Mouse (Mus musculus) CH12.LX (cell line): Measurements from ENCODE around the gene Atp6v1g2. TPM values are rescaled to one million over a fixed set of nuclear protein-coding genes. Genes with fewer than 3 reads are reported as not detected.
A peak's percentile ranks its signal among the peaks of the same experiment; 100 is the strongest.

ENCODE experiments used
- DNase-seq: peaks from one replicate; pipeline ENCODE4 v3.0.0-alpha.2; 2013; ENCODE audit errors: extremely low read depth
- H3K27ac ChIP-seq: 2 replicates; pipeline ENCODE4 v1.5.1; 2012; ENCODE audit warnings: low read depth, mild to moderate bottlenecking, control low read depth, moderate library complexity; ENCODE audit not compliant: insufficient read depth
- H3K27me3 ChIP-seq: replicated peaks from 2 replicates; pipeline ENCODE3; 2012; ENCODE audit warnings: inconsistent platforms
- H3K36me3 ChIP-seq, 2 experiments: replicated peaks in 1 of 2; 2 replicates each; pipeline versions ENCODE3 to v1.6.1; 2012; ENCODE audit warnings: inconsistent platforms in 1 of 2, low read length in 1 of 2, mild to moderate bottlenecking in 1 of 2, mixed read lengths in 1 of 2, moderate library complexity in 1 of 2; ENCODE audit not compliant: control insufficient read depth in 1 of 2, insufficient read depth in 1 of 2
- H3K4me1 ChIP-seq, 2 experiments: 2 replicates each; pipeline ENCODE4 v1.6.1; 2012; ENCODE audit warnings: inconsistent platforms in 1 of 2, moderate library complexity in 1 of 2; ENCODE audit not compliant: insufficient read depth in 2 of 2, control insufficient read depth in 1 of 2
- H3K4me2 ChIP-seq: 2 replicates; pipeline ENCODE4 v1.6.1; 2012; ENCODE audit warnings: low read depth, mild to moderate bottlenecking, control low read depth; ENCODE audit not compliant: poor library complexity, insufficient read depth, severe bottlenecking
- H3K4me3 ChIP-seq, 3 experiments: fragments of 150-350 bp in 1 of 3; sonication (generic) in 1 of 3; replicated peaks in 1 of 3; 2 replicates each; pipeline versions ENCODE3 to v1.5.1; 2011 to 2012; ENCODE audit warnings: low read depth in 2 of 3, low read length in 2 of 3, mild to moderate bottlenecking in 2 of 3, moderate library complexity in 2 of 3, control low read depth in 1 of 3, improper control_type of control experiment in 1 of 3, inconsistent platforms in 1 of 3, mixed read lengths in 1 of 3; ENCODE audit not compliant: poor library complexity in 1 of 3
- H3K79me2 ChIP-seq: replicated peaks from 2 replicates; pipeline ENCODE4 v1.6.1; 2012; ENCODE audit warnings: mild to moderate bottlenecking, moderate library complexity; ENCODE audit not compliant: control insufficient read depth, poor library complexity, insufficient read depth, severe bottlenecking; ENCODE audit errors: extremely low read depth
- H3K9ac ChIP-seq: 2 replicates; pipeline ENCODE4 v1.6.1; 2012; ENCODE audit warnings: low read depth, mild to moderate bottlenecking, control low read depth, moderate library complexity; ENCODE audit not compliant: insufficient read depth
- H3K9me3 ChIP-seq: replicated peaks from 2 replicates; pipeline ENCODE3; 2012; ENCODE audit warnings: low read length, inconsistent platforms, mixed read lengths
- BHLHE40 ChIP-seq: IDR thresholded peaks from 2 replicates; pipeline ENCODE4 v1.6.1; 2011; ENCODE audit warnings: mild to moderate bottlenecking, low read depth, low read length, improper control_type of control experiment
- CHD2 ChIP-seq: IDR thresholded peaks from 2 replicates; pipeline ENCODE4 v1.6.1; 2011; ENCODE audit warnings: low read length, improper control_type of control experiment
- CTCF ChIP-seq, 2 experiments: IDR thresholded peaks in 1 of 2; conservative IDR thresholded peaks in 1 of 2; 2 replicates each; pipeline ENCODE4 v1.5.1; 2011 to 2012; ENCODE audit warnings: low read depth in 2 of 2, low read length in 2 of 2, improper control_type of control experiment in 1 of 2, inconsistent platforms in 1 of 2, mild to moderate bottlenecking in 1 of 2, moderate library complexity in 1 of 2
- ELF1 ChIP-seq: IDR thresholded peaks from 2 replicates; pipeline ENCODE4 v1.6.1; 2014; ENCODE audit warnings: low read depth, mild to moderate bottlenecking, inconsistent platforms, low read length, improper control_type of control experiment
- EP300 ChIP-seq: IDR thresholded peaks from 2 replicates; pipeline ENCODE4 v1.6.1; 2011; ENCODE audit warnings: low read length, improper control_type of control experiment
- ETS1 ChIP-seq: conservative IDR thresholded peaks from 2 replicates; pipeline ENCODE4 v1.6.1; 2012; ENCODE audit warnings: low read depth, mild to moderate bottlenecking, inconsistent platforms, low read length, improper control_type of control experiment, moderate library complexity
- JUN ChIP-seq: IDR thresholded peaks from 2 replicates; pipeline ENCODE4 v1.6.1; 2011; ENCODE audit warnings: low read depth, mild to moderate bottlenecking, low read length, improper control_type of control experiment, moderate library complexity; ENCODE audit not compliant: insufficient read depth
- JUND ChIP-seq: conservative IDR thresholded peaks from 2 replicates; pipeline ENCODE4 v1.6.1; 2011; ENCODE audit warnings: low read depth, low read length, improper control_type of control experiment
- KAT2A ChIP-seq: IDR thresholded peaks from 2 replicates; pipeline ENCODE4 v1.6.1; 2012; ENCODE audit warnings: low read length, improper control_type of control experiment, inconsistent platforms; ENCODE audit not compliant: insufficient replicate concordance
- MAX ChIP-seq: IDR thresholded peaks from 2 replicates; pipeline ENCODE4 v1.6.1; 2011; ENCODE audit warnings: low read length, improper control_type of control experiment
- MEF2A ChIP-seq: IDR thresholded peaks from 2 replicates; pipeline ENCODE4 v1.6.1; 2014; ENCODE audit warnings: low read depth, mild to moderate bottlenecking, inconsistent platforms, low read length, improper control_type of control experiment, borderline replicate concordance
- MXI1 ChIP-seq: IDR thresholded peaks from 2 replicates; pipeline ENCODE4 v1.6.1; 2011; ENCODE audit warnings: mild to moderate bottlenecking, low read depth, low read length, improper control_type of control experiment
- NELFE ChIP-seq: IDR thresholded peaks from 2 replicates; pipeline ENCODE4 v1.6.1; 2011; ENCODE audit warnings: low read depth, low read length, improper control_type of control experiment
- POLR2A ChIP-seq: IDR thresholded peaks from 2 replicates; pipeline ENCODE4 v1.6.1; 2011; ENCODE audit warnings: low read depth, mild to moderate bottlenecking, improper control_type of control experiment, low read length
- POLR2AphosphoS2 ChIP-seq: IDR thresholded peaks from 2 replicates; pipeline ENCODE4 v1.6.1; 2011; ENCODE audit warnings: low read depth, low read length, improper control_type of control experiment
- RAD21 ChIP-seq: IDR thresholded peaks from 2 replicates; pipeline ENCODE4 v1.6.1; 2011; ENCODE audit warnings: low read depth, mild to moderate bottlenecking, low read length, improper control_type of control experiment, moderate library complexity
- RCOR1 ChIP-seq: conservative IDR thresholded peaks from 2 replicates; pipeline ENCODE4 v1.6.1; 2012; ENCODE audit warnings: low read depth, mild to moderate bottlenecking, inconsistent platforms, low read length, improper control_type of control experiment
- SMC3 ChIP-seq: IDR thresholded peaks from 2 replicates; pipeline ENCODE4 v1.6.1; 2011; ENCODE audit warnings: low read depth, low read length, improper control_type of control experiment
- USF1 ChIP-seq: IDR thresholded peaks from 2 replicates; pipeline ENCODE4 v1.6.1; 2014; ENCODE audit warnings: low read depth, mild to moderate bottlenecking, inconsistent platforms, low read length, improper control_type of control experiment
- ZC3H11A ChIP-seq: IDR thresholded peaks from 2 replicates; pipeline ENCODE4 v1.6.1; 2012; ENCODE audit warnings: low read depth, mild to moderate bottlenecking, inconsistent platforms, low read length, improper control_type of control experiment
- ZMIZ1 ChIP-seq: IDR thresholded peaks from 2 replicates; pipeline ENCODE4 v1.6.1; 2012; ENCODE audit warnings: low read depth, mild to moderate bottlenecking, inconsistent platforms, low read length, improper control_type of control experiment
- dilution Hi-C: fragments of 300-500 bp; cut with MboI; formaldehyde crosslinking; loops from 2 replicates; pipeline ENCODE4 v1.14.3; 2020; ENCODE audit warnings: low sequenced_read_pairs; ENCODE audit not compliant: extremely low pct_unique_long_range_greater_than_20kb, extremely low pct_ligation_motif_present
- in situ Hi-C: fragments of 300-500 bp; cut with MboI; formaldehyde crosslinking; loops from 3 replicates; pipeline ENCODE4 v1.14.3; 2019; ENCODE audit warnings: low sequenced_read_pairs, low pct_ligation_motif_present, low pct_unique_long_range_greater_than_20kb, mixed read lengths
- polyA plus RNA-seq: library from polyadenylated mRNA; unstranded; fragments of >175 nt; gene quantifications from 2 replicates; pipeline ENCODE4 v1.2.1, GENCODE M21; 2012; ENCODE audit warnings: low read depth; ENCODE audit not compliant: insufficient read length
- total RNA-seq, 2 experiments: library from RNA; depleted of rRNA; stranded (reverse); fragments of 300-350 nt in 1 of 2; fragments of >200 nt in 1 of 2; gene quantifications; 2 replicates each; pipeline ENCODE4 v1.2.3; 2012 to 2014

Gene Atp6v1g2
- total and polyA plus RNA-seq, 3 experiments = 0.23 to 1.4 (median 0.76) TPM

GRCm38 (mm10) chr17:35253293-35254093 is 20.0 kb downstream of the Atp6v1g2 start:
- TF ChIP-seq EP300 (no peak), JUND (no peak), RCOR1 (no peak), CHD2 (no peak)
- Histone ChIP-seq H3K4me3 (no peak overlapping the region), H3K27me3 (peaks cover 11% of the 10 kb centered on the region), H3K9me3 (no peaks in the 10 kb centered on the region), H3K27ac (no peak overlapping the region), H3K4me2 (no peak overlapping the region), H3K36me3 (peaks cover 53 to 59% of the 10 kb centered on the region in 2 experiments), H3K9ac (no peak overlapping the region), H3K4me1 (peaks cover 3% of the 10 kb centered on the region in 2 experiments; a peak in 1 of 4 replicates), H3K79me2 (no peaks in the 10 kb centered on the region)
- DNase-seq = no peak
- dilution Hi-C loops = no loop called here
- in situ Hi-C loops = loop anchor here (5.0 kb wide), 1 partner anchor 49 kb away; no protein-coding TSS in a partner anchor

- dilution Hi-C loops = no loop called here
- no peak overlapping the region for H3K4me3 ChIP-seq
- H3K9me3 ChIP-seq = no peaks in the 10 kb centered on the region
- no peak overlapping the region for H3K27ac ChIP-seq
- H3K4me2 ChIP-seq = no peak overlapping the region
- no peak for TF ChIP-seq EP300
- TF ChIP-seq JUN = no peak
- TF ChIP-seq CTCF (conservative IDR thresholded peaks at IDR 0.05 in 1 of 2, IDR thresholded peaks at IDR 0.05 in 1 of 2; ENCODE audit: low read depth in 2 of 2, low read length in 2 of 2) = peak; percentile 94 to 97
- no peak for TF ChIP-seq ZC3H11A
- TF ChIP-seq ELF1 = no peak
- peak; percentile 62 for TF ChIP-seq RAD21
- peak; percentile 36; the same call in 1 of the 2 replicates for TF ChIP-seq MXI1
- TF ChIP-seq NELFE = no peak
- TF ChIP-seq CHD2 = no peak
- TF ChIP-seq POLR2A = peak; percentile 26; the same call in 1 of the 2 replicates
- no peak for TF ChIP-seq KAT2A
- TF ChIP-seq MAX = no peak
- TF ChIP-seq POLR2AphosphoS2 = peak; percentile 92
- TF ChIP-seq MEF2A = no peak
- peak; percentile 43; the same call in 1 of the 2 replicates for TF ChIP-seq BHLHE40
- TF ChIP-seq JUND = no peak
- TF ChIP-seq ZMIZ1 = no peak; the same call in 1 of the 2 replicates
- no peak for TF ChIP-seq USF1
- no peak for TF ChIP-seq ETS1
- peak; percentile 92 for TF ChIP-seq SMC3
- DNase-seq = peak; percentile 81
- peaks cover 4% of the 10 kb centered on the region for H3K27me3 ChIP-seq
- H3K36me3 ChIP-seq = peaks cover 43 to 49% of the 10 kb centered on the region in 2 experiments
- H3K4me1 ChIP-seq = peaks cover 5 to 9% of the 10 kb centered on the region in 2 experiments
- in situ Hi-C loops = loop anchor here (5.0 kb wide), 1 partner anchor 48 kb away; no protein-coding TSS in a partner anchor
- no peak overlapping the region for H3K9ac ChIP-seq
- no peaks in the 10 kb centered on the region for H3K79me2 ChIP-seq
Observed at GRCm38 (mm10) chr17:35254241-35255098, 21.0 kb downstream of the Atp6v1g2 start.
